14 mouse cellular contexts compared by ENCODE assay signal in the genomic region with DNA sequence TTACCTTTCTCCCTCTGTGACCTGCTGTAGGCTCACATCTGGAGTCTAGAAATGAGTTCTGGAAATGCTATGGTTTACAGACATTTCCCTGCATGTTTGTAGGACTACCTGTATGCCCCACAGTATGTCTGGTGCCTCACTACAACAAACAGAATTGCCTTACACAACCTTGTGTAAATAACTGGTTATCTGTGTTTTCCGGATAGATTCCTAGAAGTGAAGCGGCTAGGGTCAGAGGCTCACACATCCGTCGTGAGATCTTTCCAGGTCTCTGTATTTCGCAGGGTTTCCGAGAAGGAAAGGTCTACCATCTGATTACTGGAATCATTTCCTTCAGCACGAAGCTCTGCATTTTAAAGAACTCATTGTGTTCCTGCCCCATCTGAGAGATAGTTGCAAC.
"Had no signal": no experiment of that assay in that cellular context is flagged by ENCODE, and none has a peak within 500 bp of the region (broad histone marks: within the 10 kb centered on the region; RNA-seq: fewer than 3 reads in every experiment).

No protein-coding gene starts in this region.

- DNase-seq: lung, adult 18-20 months; lung, embryonic 14.5 days; lung, postnatal 10 days; lung, postnatal 4 days; midbrain, embryonic 14.5 days; right cerebral cortex, postnatal 14 days; thymus, adult 2 months; thymus, postnatal 25 days; thymus, postnatal 4 days had no signal

- H3K4me3 ChIP-seq: midbrain, embryonic 10.5 days; midbrain, embryonic 12.5 days; neural tube, embryonic 12.5 days; stomach, embryonic 15.5 days had no signal

- H3K9me3 ChIP-seq: midbrain, embryonic 10.5 days; midbrain, embryonic 12.5 days; neural tube, embryonic 12.5 days; stomach, embryonic 15.5 days had no signal

- H3K4me1 ChIP-seq: neural tube, embryonic 12.5 days; stomach, embryonic 15.5 days had no signal

- H3K27ac ChIP-seq: midbrain, embryonic 10.5 days; midbrain, embryonic 12.5 days; neural tube, embryonic 12.5 days; stomach, embryonic 15.5 days; stomach, postnatal 0 days had no signal

- H3K4me2 ChIP-seq: lung, embryonic 14.5 days; midbrain, embryonic 12.5 days; neural tube, embryonic 12.5 days; stomach, embryonic 15.5 days had no signal

- H3K36me3 ChIP-seq: midbrain, embryonic 10.5 days; midbrain, embryonic 12.5 days; neural tube, embryonic 12.5 days; stomach, embryonic 15.5 days had no signal

- H3K27me3 ChIP-seq: neural tube, embryonic 12.5 days; stomach, embryonic 15.5 days had no signal

- H3K9ac ChIP-seq: lung, embryonic 14.5 days; midbrain, embryonic 12.5 days; neural tube, embryonic 12.5 days; stomach, embryonic 15.5 days had no signal
